30 mouse cellular contexts compared by ENCODE assay signal in genomic region chr1:189718600-189718999, GRCm38 (mm10).
"Had no signal": no experiment of that assay in that cellular context is flagged by ENCODE, and none has a peak within 500 bp of the region (broad histone marks: within the 10 kb centered on the region; RNA-seq: fewer than 3 reads in every experiment).

No protein-coding gene starts in this region.

- H3K9me3 ChIP-seq: limb, embryonic 10.5 days; limb, embryonic 15.5 days; liver, embryonic 15.5 days; lung, embryonic 15.5 days; midbrain, embryonic 10.5 days; midbrain, embryonic 12.5 days; midbrain, embryonic 13.5 days; midbrain, embryonic 15.5 days; neural tube, embryonic 12.5 days had no signal

- DNase-seq: liver; liver, embryonic 13.5 days; liver, postnatal 0 days; lung, adult 18-20 months; lung, adult 2 months; lung, embryonic 14.5 days; lung, postnatal 10 days; lung, postnatal 36 days; lung, postnatal 4 days; midbrain, embryonic 14.5 days had no signal

- H3K27ac ChIP-seq: left cerebral cortex, adult 2 months; limb, embryonic 10.5 days; limb, embryonic 12.5 days; limb, embryonic 13.5 days; limb, embryonic 15.5 days; liver, embryonic 12.5 days; liver, embryonic 13.5 days; liver, embryonic 14.5 days; liver, embryonic 15.5 days; lung, embryonic 15.5 days; macrophage; midbrain, embryonic 10.5 days; midbrain, embryonic 12.5 days; midbrain, embryonic 13.5 days; midbrain, embryonic 15.5 days; neural tube, embryonic 12.5 days had no signal

- H3K4me3 ChIP-seq: left cerebral cortex, adult 2 months; limb, embryonic 10.5 days; limb, embryonic 12.5 days; limb, embryonic 13.5 days; limb, embryonic 15.5 days; liver, embryonic 12.5 days; liver, embryonic 13.5 days; liver, embryonic 15.5 days; lung, embryonic 15.5 days; megakaryocyte, embryonic 14.5 days; midbrain, embryonic 10.5 days; midbrain, embryonic 12.5 days; midbrain, embryonic 13.5 days; midbrain, embryonic 15.5 days; neural tube, embryonic 12.5 days had no signal

- H3K36me3 ChIP-seq: limb, embryonic 10.5 days; limb, embryonic 12.5 days; limb, embryonic 13.5 days; limb, embryonic 15.5 days; liver, embryonic 12.5 days; liver, embryonic 13.5 days; liver, embryonic 15.5 days; lung, embryonic 15.5 days; midbrain, embryonic 10.5 days; midbrain, embryonic 12.5 days; midbrain, embryonic 13.5 days; midbrain, embryonic 15.5 days; neural tube, embryonic 12.5 days had no signal

- ATAC-seq: liver, embryonic 12.5 days; liver, postnatal 0 days; lung, postnatal 0 days; midbrain, embryonic 13.5 days; midbrain, embryonic 15.5 days; midbrain, embryonic 16.5 days had no signal

- H3K9ac ChIP-seq: limb, embryonic 12.5 days; limb, embryonic 13.5 days; limb, embryonic 15.5 days; liver, embryonic 12.5 days; liver, embryonic 13.5 days; liver, embryonic 14.5 days; liver, embryonic 15.5 days; liver, postnatal 0 days; lung, embryonic 14.5 days; lung, embryonic 15.5 days; midbrain, embryonic 12.5 days; midbrain, embryonic 13.5 days; midbrain, embryonic 15.5 days; neural tube, embryonic 12.5 days had no signal

- H3K27me3 ChIP-seq: limb, embryonic 13.5 days; limb, embryonic 15.5 days; lung, embryonic 15.5 days; midbrain, embryonic 12.5 days; midbrain, embryonic 13.5 days; midbrain, embryonic 15.5 days; neural tube, embryonic 12.5 days had no signal

- H3K4me2 ChIP-seq: limb, embryonic 12.5 days; limb, embryonic 13.5 days; limb, embryonic 15.5 days; liver, embryonic 11.5 days; liver, embryonic 12.5 days; liver, embryonic 13.5 days; liver, embryonic 15.5 days; lung, embryonic 14.5 days; lung, embryonic 15.5 days; midbrain, embryonic 11.5 days; midbrain, embryonic 12.5 days; midbrain, embryonic 13.5 days; midbrain, embryonic 15.5 days; neural tube, embryonic 12.5 days had no signal

- H3K4me1 ChIP-seq: liver, embryonic 12.5 days; liver, embryonic 13.5 days; liver, embryonic 15.5 days; midbrain, embryonic 10.5 days; midbrain, embryonic 12.5 days; midbrain, embryonic 13.5 days; midbrain, embryonic 15.5 days; neural tube, embryonic 12.5 days had no signal
